Mouse (Mus musculus) hindbrain, embryonic 14.5 days (tissue): ENCODE results near the gene Hlf. TPM values are rescaled to one million over a fixed set of nuclear protein-coding genes. Genes with fewer than 3 reads are reported as not detected.

ENCODE experiments used
- ATAC-seq: fragments of 200-750 bp; cut with Nextera tagmentation; 2 replicates; pipeline ENCODE4 v1.8.0; 2017; ENCODE audit warnings: moderate number of reproducible peaks, mild to moderate bottlenecking, moderate TSS enrichment, moderate library complexity; ENCODE audit not compliant: low FRiP score
- DNase-seq: peaks from one replicate; pipeline ENCODE4 v3.0.0-alpha.2; 2015; ENCODE audit warnings: low spot score
- H3K27ac ChIP-seq: fragments of 300-500 bp; sonication (generic); 2 replicates; pipeline ENCODE4 v1.5.1; 2014; ENCODE audit warnings: mild to moderate bottlenecking, moderate library complexity
- H3K27me3 ChIP-seq: fragments of 300-500 bp; sonication (generic); 2 replicates; pipeline ENCODE4 v1.6.1; 2014; ENCODE audit warnings: mild to moderate bottlenecking, low read length, mixed read lengths; ENCODE audit not compliant: control insufficient read depth, insufficient read depth
- H3K36me3 ChIP-seq: fragments of 300-500 bp; sonication (generic); replicated peaks from 2 replicates; pipeline ENCODE4 v1.6.1; 2014; ENCODE audit not compliant: control insufficient read depth, insufficient read depth
- H3K4me1 ChIP-seq: fragments of 300-500 bp; sonication (generic); replicated peaks from 2 replicates; pipeline ENCODE4 v1.6.1; 2014; ENCODE audit warnings: antibody characterized with exemption, low read length, mixed read lengths; ENCODE audit not compliant: control insufficient read depth, insufficient read depth
- H3K4me2 ChIP-seq: fragments of 300-500 bp; sonication (generic); replicated peaks from 2 replicates; pipeline ENCODE4 v1.6.1; 2014; ENCODE audit warnings: mild to moderate bottlenecking, moderate library complexity
- H3K4me3 ChIP-seq: fragments of 300-500 bp; sonication (generic); replicated peaks from 2 replicates; pipeline ENCODE4 v1.5.1; 2014; ENCODE audit warnings: mild to moderate bottlenecking, low read length
- H3K9ac ChIP-seq: fragments of 300-500 bp; sonication (generic); 2 replicates; pipeline ENCODE4 v1.6.1; 2014
- H3K9me3 ChIP-seq: fragments of 300-500 bp; sonication (generic); 2 replicates; pipeline ENCODE4 v1.6.1; 2016; ENCODE audit warnings: low read length; ENCODE audit not compliant: control insufficient read depth
- WGBS: fragments of 180-500 bp; shearing (Covaris S2); extraction: QIAGEN DNeasy Blood & Tissue Kit; methylation state at CpG from one replicate; pipeline ENCODE4 v1.1.7; 2014; 5-methylcytosine and 5-hydroxymethylcytosine counted together
- polyA plus RNA-seq: library from polyadenylated mRNA; unstranded; fragments of >200 nt; fragmentation: Nextera tagmentation; extraction: Ambion mirVana; gene quantifications from 2 replicates; pipeline ENCODE4 v1.2.1, GENCODE M21; 2014

The Hlf gene
- polyA plus RNA-seq, 1 experiment from 2014 or later: 3.6 TPM

DNA sequence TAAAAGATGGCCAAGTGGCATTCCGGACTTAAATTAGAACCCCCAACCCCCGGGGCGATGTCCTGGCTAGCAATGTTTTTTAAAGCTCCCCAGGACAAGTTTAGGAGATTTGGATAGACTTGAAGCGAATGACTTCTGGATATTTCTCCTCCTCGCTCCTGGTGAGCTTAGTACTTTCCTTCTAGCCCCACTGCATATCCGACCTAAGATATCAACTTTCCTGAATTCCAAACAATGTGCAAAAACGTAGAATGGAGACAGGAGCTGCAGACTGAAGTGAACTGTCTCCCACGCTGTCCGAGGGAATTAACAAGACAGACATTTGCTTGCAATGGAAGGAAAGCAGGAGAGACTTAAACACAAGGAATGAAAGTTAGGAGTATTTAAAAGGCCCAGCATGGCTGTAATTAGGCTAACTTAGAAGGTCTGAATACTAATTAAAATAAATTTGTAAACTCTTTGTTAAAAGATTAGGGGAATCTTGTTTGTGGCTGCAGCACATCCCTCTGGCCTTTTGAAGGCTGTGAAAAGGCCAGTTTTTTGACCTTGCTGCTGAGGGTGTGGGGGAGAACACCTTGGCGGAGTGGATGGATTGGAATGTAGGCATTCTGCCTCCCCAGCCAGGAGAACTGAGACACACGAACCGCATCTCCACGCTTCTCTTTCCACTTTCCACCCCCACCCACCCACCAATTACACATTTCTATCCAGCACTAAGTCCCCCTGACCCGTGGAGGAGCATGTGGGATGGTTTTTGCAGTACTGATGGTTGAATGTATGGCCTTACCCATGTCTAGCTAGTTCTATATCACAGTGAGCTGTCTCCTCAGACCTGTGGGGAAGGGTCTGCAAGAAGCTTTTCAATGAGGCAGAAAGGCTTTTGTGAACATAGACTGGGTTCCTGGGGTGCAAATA lies 833 bp upstream of the Hlf start:
- ATAC-seq (no peak), DNase-seq (no peak)
- 0 out of 2 replicates have a peak overlapping the region, but pooled peaks have one; percentile 34 for H3K9ac ChIP-seq
- H3K9me3 ChIP-seq: no peaks in the 10 kb centered on the region
- H3K27ac ChIP-seq: no peak overlapping the region
- peaks cover 18% of the 10 kb centered on the region for H3K4me1 ChIP-seq
- peak overlapping the region; percentile 52 for H3K4me3 ChIP-seq
- no peaks in the 10 kb centered on the region for H3K36me3 ChIP-seq
- peaks cover 29% of the 10 kb centered on the region for H3K27me3 ChIP-seq
- 12% methylated on average over 14 of the region's 14 CpGs for WGBS
- H3K4me2 ChIP-seq: peak overlapping the region; percentile 98

DNA sequence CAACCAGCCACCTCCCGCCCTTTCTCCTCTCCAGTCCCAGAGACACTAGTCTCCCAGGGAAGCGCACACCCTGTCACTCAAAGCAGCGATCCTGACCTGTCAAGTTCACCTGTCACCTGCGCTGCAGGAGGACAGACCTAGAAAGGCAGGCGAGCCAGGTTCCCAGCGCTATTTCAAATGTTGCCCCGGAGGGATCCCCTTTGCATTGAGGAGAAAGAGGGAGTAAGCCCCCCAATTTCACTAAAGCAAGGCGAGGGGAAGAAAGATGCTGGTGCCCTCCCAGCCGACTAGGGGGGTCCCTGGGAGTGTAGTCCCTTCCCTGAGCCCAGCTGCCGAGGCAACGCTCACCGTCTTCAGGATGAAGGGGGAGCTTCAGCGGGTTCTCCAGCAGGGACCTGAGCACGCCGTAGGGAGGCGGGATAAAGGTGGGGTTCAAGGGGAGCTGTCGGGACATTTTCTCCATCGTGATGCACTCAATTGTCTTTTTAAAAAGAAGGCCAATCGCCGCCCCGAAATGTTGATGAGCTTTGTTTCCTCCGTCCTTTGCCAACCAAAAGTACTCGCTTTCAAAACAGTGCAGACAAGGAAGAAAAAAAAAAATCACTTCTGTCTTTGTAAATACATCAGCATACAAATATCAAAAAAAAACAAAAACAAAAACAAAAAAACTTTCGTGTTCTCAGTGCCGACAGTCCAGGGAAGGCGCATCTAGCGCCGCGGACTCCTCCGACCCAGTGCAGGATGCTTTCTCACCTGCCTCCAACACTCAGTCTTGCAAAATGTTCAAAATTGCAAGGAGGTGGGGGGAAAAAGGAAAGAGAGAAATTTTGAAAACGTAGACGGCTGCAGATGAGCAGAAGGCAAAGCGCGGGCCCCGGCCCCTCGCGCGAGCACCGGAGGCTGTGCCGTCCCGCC lies 536 bp downstream of the Hlf start:
- H3K4me3 ChIP-seq: peak overlapping the region; percentile 52
- peak overlapping the region; percentile 63 for H3K9ac ChIP-seq
- DNase-seq (no peak), ATAC-seq (peak; percentile 58)
- no peak overlapping the region for H3K27ac ChIP-seq
- H3K36me3 ChIP-seq: no peaks in the 10 kb centered on the region
- no peaks in the 10 kb centered on the region for H3K9me3 ChIP-seq
- peaks cover 36% of the 10 kb centered on the region for H3K27me3 ChIP-seq
- H3K4me2 ChIP-seq: peak overlapping the region; percentile 98
- WGBS: under 1% methylated on average over 40 of the region's 41 CpGs
- H3K4me1 ChIP-seq: peaks cover 18% of the 10 kb centered on the region

DNA sequence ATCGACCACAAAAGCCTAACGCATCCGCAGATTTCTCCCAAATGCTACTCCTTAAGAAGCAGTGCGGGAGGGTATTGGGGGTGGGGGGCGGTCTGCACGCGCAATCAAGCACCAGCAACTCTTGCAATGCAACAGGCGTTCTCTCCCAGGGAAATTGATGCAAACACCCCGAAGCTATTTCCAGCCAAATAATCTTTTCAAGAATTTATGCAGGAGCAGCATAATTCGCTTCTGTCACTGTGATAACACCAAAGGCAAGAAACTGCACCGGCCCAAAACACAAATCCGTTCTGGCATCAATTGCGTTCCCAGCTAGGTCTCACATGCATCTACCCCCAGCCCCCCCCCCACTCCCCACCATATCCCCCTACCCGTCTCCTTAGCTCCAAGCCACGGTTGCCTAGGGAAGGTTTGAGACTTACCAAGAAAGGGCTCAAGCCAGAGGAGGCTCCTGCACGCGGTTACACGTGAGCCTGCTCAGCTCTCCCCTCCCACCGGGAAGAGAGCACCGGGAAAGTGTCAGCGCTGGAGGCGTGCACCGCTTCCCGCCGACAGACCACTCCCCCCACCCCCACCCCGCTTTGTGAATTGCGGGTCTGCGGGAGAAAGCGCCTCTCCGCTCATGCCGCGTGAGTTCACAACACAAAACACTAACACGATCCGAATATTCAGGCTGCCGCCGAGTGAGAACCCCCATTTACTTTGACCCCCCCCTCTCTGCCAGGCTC lies 1.4 kb downstream of the Hlf start:
- Histone ChIP-seq H3K4me1 (peaks cover 18% of the 10 kb centered on the region), H3K4me3 (peak overlapping the region; percentile 52), H3K4me2 (peak overlapping the region; percentile 98), H3K27ac (no peak overlapping the region), H3K9ac (peak overlapping the region; percentile 63), H3K27me3 (peaks cover 36% of the 10 kb centered on the region), H3K36me3 (no peaks in the 10 kb centered on the region), H3K9me3 (no peaks in the 10 kb centered on the region)
- WGBS: under 1% methylated on average over 36 of the region's 36 CpGs
- ATAC-seq: peak; percentile 56
- no peak for DNase-seq

DNA sequence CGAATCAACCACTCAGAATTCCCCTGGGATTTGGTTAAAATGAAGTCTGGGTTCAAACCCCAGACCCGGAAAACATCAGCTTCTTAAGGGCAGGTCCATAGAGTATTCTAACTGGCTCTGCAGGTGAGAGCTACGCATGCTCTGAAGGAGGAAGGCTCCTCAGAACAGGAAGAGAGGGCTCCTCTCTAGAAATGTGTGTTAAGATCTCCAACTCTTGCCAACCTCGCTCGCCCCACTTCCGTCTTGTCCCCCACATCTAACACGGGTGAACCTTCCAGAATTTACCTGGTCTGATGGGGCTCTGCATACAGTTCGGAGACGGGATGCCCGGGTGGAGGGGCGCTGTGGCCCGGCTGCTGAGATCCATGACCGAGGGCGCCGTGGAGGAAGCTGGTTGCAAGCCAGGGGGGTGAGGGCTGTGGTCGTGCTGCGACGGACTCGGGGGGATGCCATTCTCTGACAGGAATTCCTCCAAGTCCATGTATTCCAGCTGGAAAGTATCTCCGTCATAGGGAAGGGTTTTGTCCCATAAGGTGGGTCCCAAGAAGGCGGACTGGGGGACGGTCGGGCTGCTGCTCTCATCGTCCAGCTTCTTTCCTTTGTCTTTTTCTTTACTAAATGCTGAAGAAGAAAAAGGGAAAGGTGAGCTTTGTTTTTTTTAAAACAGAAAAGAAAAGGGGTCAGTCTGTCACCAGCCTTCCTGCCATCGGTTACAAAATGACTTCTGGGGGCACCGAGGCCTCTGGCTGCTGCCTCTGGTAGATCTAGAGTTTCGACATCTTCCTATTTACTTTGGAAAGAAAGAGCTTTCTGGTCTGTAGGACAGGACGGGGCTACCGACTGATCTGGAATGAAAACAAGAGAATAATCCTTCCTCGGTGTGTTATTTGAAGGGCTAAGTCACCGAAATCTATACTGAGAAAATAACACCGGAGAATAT lies 2.9 kb downstream of the Hlf start:
- 44% methylated on average over 32 of the region's 32 CpGs for WGBS

DNA sequence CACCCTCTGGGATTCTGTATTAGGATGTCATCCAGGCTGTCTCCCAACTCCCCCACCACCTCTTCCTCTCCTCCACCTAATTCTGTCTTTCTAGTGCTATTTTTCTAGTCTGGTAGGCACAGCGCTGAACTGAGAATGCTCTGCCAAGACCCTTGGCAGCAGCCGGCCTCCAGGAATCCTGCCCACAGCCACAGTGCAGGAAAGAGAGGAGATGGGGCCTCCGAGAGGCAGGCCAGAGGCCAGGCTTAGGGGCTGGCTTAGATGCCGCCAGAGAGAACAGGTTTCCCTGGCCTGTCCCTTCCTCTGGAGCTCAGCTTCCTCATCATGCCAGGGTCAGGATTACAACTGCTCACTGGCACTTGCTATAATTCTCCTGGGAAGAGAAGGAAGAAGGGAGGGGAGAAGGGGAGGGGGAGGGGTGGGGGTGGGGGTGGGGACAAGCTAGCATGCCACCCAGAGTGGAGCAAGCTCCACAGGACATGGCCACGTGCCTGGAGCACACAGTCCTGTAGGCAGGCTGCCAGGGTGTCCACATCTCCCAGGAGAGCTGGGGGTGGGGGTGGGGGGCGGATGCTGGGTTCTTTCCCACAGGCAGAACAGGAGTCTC lies 8.6 kb downstream of the Hlf start:
- Histone ChIP-seq H3K36me3 (no peaks in the 10 kb centered on the region), H3K27ac (peak overlapping the region; percentile 73), H3K9me3 (no peaks in the 10 kb centered on the region), H3K4me2 (peak overlapping the region; percentile 29), H3K9ac (no peak overlapping the region), H3K4me1 (peaks cover 19% of the 10 kb centered on the region), H3K27me3 (peaks cover 13% of the 10 kb centered on the region), H3K4me3 (no peak overlapping the region)
- 14% methylated on average over 6 of the region's 6 CpGs for WGBS
- DNase-seq (peak; percentile 61), ATAC-seq (peak; percentile 88)

More for the DNA sequence above, 2.9 kb downstream of the Hlf start:
- no peak for DNase-seq
- H3K9me3 ChIP-seq: no peaks in the 10 kb centered on the region
- peak overlapping the region; percentile 52; the same call in 1 of the 2 replicates for H3K4me3 ChIP-seq
- H3K36me3 ChIP-seq: no peaks in the 10 kb centered on the region
- H3K4me2 ChIP-seq: peak overlapping the region; percentile 98
- peaks cover 18% of the 10 kb centered on the region for H3K4me1 ChIP-seq
- H3K27ac ChIP-seq: no peak overlapping the region
- peaks cover 36% of the 10 kb centered on the region for H3K27me3 ChIP-seq
- H3K9ac ChIP-seq: no peak overlapping the region
- ATAC-seq: no peak

DNA sequence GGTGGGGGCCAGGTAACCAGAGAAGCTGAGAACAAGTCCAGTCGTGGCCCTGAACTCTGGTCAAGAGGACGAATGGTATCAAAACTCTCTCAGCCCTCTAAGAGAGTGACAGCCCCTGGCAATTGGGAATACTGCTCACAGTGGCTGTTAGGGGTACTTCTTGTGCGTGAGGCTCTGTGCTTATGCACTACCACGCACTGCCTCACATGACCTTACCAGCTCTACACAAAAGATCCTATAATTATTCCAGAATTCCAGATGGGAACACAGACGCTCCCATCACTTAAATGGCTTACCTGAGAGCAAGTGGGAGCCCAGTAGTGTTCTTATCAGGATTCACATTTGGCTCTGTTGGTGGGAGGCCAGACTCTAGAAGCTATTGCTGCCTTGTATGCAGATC lies 9.6 kb downstream of the Hlf start:
- no peak overlapping the region for H3K4me3 ChIP-seq
- H3K36me3 ChIP-seq: no peaks in the 10 kb centered on the region
- H3K4me1 ChIP-seq: peaks cover 19% of the 10 kb centered on the region
- ATAC-seq (0 out of 2 replicates have a peak, but pooled peaks have one; percentile 39), DNase-seq (no peak)
- peak overlapping the region; percentile 73; the same call in 1 of the 2 replicates for H3K27ac ChIP-seq
- H3K9ac ChIP-seq: no peak overlapping the region
- no peak overlapping the region for H3K4me2 ChIP-seq
- H3K9me3 ChIP-seq: no peaks in the 10 kb centered on the region
- H3K27me3 ChIP-seq: peaks cover 3% of the 10 kb centered on the region; the same call in 1 of the 2 replicates
- WGBS: 43% methylated on average over 5 of the region's 5 CpGs

DNA sequence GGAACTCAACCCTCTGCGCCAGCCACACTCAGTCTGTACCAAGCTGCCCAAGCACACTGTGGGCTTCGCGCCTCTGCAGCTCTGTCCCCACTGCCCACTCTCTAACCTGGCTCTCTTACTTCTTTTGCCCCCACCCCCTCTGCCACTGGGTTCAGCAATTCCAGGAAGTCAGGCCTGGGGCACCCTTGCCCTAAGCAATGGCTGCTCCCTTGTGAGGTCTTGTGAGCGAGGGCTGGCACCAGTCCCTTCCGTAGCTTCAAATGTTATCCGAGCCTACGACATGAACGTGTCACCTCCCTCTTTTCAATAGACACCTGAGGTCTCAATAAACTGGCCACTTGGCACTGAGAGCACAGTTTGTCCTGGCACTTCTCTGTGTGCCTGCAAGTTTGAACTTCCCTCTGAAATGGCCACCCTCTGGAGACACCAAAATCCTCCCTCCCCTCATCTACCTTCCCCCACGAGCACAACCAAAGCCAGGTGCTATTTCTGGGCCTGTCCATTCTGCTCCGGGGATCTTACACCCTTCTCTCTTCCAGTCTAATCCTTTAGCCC lies 10.5 kb downstream of the Hlf start:
- DNase-seq (no peak), ATAC-seq (no peak)
- WGBS: 83% methylated on average over 10 of the region's 10 CpGs
- H3K4me2 ChIP-seq: no peak overlapping the region
- peaks cover 19% of the 10 kb centered on the region for H3K4me1 ChIP-seq
- no peaks in the 10 kb centered on the region for H3K27me3 ChIP-seq
- no peak overlapping the region for H3K27ac ChIP-seq
- H3K9ac ChIP-seq: no peak overlapping the region
- no peak overlapping the region for H3K4me3 ChIP-seq
- H3K36me3 ChIP-seq: no peaks in the 10 kb centered on the region
- H3K9me3 ChIP-seq: no peaks in the 10 kb centered on the region
